Mouse (Mus musculus) gastrocnemius, adult 8-10 months (tissue): ENCODE measurements around the gene Insl3. TPM values are rescaled to one million over a fixed set of nuclear protein-coding genes. Genes with fewer than 3 reads are reported as not detected.
A peak's percentile ranks its signal among the peaks of the same experiment; 100 is the strongest.

Experiments used
- DNase-seq, 2 experiments: peaks; one replicate each; pipeline ENCODE4 v3.0.0; 2022; ENCODE audit warnings: low spot score in 2 of 2
- total RNA-seq, 4 experiments: library from RNA; stranded (reverse); gene quantifications; 2 replicates each; pipeline ENCODE4 v1.2.4; 2022

Insl3 gene
- total RNA-seq: under 1 TPM in 1 of 4 experiments, not detected in 3; 0.54 TPM

DNA sequence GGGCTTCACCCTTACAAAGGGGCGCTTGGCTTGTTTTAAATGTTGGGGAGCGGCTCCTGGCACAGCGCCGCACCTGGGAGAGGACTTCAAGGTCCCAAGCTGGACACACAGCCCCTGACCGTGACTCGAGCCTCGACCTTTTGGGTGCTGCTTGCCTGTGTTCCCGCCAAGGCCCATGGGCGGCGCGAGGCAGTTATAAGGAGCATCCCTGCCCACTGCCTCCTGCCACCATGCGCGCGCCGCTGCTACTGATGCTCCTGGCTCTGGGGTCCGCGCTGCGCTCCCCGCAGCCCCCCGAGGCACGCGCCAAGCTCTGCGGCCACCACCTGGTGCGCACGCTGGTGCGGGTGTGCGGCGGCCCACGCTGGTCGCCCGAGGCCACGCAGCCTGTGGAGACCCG, at the start of gene Insl3:
TSS of gene Insl3 (plus strand) at position 187 of the 400 bp plus-strand sequence.
- DNase-seq: no peak

DNA sequence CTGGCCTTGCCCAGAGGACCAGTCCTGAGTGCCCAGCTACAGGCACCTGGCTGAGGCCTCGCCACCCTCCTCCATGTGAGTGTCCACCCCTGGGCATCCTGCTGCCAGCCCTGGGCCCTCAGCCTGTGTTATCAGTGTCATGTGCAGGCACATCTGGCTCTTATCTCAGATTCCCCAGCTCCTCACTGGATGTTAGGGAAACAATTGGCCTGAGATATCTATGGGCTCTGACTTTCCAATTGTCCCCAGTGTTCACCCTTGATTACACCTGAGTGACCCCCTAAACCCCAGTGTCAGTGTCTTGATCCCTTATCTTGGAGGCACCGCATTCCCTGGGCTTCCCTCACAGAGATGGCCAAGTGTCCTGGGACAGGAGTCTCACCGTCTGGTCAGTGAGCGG, 49.7 kb upstream of the Insl3 start:
- no peak for DNase-seq

DNA sequence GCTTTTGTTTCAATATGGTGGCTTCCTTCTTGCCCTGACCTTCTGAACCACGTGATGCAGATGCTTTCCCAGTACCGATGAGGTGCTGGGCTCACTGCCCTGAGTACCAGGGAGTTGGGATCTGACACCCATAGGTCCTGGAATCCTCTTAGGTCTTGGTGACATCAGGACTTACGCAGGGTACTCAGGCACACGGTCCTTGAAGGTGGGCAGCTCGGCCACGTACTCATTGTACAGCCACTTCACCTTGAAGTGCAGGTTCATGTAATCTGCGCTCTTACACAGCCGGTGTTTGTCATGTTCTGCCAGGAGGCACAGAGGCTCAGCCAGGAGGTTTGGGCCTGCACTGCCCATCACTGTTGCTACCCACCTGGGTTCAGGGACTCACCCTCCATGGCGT, 43.5 kb upstream of the Insl3 start:
- DNase-seq: no peak

DNA sequence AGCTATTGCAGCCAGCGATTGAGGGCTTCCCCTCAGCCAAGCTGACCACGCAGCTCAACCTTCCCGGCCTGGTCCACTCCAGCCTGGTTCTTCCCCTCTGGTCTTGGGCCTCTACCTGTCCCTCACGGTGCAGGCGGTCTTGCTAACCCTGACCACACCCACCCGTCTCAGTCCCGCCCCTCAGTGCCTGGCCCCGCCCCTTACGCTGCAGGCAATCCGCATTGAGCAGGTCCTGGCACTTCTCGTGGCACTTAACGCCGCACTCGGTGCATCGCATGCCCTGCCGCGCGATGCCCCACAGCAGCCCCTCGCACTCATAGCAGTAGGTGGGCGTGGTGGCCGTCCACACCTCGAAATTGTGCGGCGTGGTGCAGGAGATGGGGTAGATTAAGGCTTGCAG, 34.4 kb upstream of the Insl3 start:
- DNase-seq: no peak

DNA sequence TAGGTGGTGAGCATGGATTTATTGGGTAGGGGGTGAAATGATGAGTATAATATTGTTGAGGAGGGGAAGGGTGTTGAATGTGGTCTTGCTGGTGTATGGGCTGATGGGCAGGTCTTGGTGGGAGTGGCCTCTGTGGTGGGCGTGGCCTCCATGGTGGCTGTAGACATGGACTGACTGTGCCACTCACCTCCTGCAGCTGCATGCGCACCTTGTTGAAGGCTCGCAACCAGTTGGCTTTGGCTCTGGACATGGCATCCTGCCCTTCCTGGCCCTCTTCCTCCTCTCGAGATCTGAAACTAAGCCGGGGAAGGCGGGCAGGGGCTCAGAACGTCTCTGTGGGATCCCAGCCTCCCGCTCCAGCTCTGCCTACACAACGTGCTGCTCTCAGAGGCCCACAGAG, 31.2 kb upstream of the Insl3 start:
- DNase-seq: no peak

DNA sequence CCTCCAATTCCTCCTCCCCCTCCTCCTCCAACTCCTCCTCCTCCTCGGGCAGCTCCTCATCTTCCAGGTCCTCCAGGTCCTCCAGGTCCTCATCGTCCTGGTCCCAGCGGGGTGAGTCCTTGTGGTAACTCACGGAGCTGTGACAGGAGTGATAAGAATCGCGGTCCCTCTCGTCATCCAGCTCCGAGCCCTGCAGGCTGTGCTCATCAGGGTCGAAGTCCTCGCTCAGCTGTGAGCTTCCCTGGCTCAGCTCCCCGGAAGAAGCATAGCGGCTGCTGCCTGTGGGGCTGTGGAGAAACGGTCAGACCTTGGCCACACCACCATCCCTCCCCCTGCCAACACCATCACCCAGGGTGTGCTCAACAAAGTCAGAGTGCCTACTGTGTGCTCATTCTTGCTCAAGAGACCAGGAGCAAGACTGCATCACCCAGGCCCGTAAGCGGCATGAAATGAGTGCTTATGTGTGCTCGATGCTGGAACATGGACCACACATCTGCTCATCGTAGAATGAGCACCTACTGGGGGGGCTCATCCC, 30.4 kb upstream of the Insl3 start:
- DNase-seq: no peak

DNA sequence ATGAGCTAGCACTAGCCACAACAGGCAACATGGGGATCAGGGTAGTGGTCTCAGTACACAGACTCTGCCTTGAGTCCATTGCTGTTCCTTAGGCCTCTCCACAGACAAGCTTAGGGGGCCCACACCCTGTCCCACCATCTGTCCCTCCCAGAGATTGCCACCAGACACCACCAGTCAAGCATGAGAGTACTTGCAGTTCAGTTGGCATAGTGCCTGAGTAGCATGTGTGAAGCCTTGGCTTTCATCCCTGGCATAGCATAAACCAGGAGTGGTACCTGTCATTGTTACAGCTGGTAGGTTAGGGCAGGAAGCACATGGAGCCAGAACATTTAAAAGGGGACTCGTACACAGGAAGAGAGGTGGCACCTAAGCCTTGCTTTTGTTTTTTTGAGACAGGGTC, 29.3 kb upstream of the Insl3 start:
- no peak for DNase-seq

DNA sequence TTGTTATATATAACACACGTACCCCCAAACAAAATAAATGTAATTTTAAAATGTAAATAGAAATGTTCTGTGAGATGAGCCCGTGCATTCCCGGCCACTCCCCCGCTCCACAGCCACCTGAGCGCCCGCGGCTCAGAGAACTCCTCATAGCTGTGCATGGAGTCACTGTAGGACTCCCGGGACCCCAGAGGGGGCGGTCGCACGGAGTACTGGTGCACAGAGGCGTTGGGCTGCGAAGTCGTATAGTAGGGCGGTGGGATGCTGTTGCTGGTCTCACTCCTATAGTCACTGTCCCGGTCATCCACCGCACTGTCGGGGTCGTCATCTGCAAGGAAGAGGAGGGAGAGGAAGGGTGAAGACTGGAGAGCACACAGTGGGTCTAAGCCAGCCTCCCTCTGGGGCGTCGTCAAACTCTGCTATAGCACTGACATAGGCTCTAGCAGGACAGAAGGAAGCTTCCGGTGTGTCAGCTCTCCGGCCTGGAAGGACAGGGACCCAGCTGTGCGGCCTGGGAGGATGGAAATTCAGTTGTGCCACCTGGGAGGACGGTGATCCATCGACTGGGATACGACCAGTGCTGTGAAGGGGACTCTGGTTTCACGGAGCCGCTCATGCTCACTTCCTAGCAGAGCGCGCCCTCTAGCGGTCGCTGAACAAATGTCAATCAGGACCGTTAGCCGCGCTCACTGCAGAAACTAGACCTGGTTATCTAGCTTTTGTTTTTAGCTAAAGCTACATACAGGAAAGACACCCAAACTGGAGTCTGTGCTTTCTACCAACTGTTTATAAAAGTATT, 28.5 kb upstream of the Insl3 start:
- DNase-seq: peak; percentile 58 to 59

DNA sequence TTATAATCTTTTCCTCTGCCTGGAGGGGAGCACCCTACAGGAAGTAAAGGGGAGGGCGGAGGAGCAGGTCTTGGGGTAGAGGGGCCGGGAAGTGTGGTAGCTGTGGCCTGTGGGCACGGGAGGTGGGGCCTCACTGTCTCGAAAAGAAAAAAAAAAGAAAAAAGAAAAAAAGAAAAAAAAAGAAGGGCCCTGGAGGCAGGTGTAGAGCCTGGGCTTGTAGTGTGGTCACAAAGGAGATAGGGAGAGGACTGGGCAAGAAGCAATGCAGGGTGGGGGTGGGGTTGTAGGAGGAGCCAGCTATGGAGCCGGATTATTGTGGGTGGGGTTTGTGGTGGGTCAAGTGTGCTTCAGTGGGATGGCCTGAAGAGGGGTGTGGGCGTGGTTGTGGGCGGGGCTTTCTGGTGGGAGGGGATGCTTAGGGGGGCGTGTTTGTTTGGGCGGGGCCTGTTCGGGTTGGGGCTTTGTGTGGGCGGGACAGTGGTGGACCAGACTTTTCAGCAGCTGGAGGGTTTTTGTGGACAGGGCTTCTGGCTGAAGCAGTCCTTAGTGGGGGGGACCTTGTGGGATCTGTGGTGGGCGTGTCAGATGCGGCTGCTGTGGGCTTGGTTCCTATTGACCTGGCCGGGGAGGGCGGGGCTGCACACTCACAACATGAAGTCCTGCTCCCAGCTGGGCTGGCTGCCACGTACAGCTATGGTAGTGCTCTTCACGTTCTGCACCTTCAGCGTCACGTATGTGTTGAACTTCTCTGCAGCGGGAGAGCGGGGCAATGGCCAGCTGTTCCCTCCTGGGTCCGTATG, 23.5 kb upstream of the Insl3 start:
- DNase-seq: no peak

DNA sequence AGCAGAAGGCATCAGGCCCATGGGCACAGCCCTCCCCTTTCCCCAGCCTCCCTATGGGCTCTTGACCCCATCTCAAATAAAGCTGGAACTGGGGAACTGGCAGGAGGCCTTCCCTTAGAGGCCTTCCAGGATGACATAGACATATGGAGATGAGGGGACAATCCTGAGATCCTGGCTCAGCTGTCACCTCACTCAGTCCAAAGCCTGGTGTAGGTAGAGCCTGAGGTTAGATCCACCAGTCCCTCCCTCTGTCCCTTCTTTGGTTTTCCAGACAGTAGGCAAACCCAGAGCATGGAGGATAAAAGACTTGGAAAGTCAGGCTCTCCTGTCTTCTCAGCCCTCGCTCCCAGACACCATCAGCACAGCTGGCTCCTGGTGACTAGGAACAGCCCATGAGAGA, 22.2 kb upstream of the Insl3 start:
- no peak for DNase-seq

DNA sequence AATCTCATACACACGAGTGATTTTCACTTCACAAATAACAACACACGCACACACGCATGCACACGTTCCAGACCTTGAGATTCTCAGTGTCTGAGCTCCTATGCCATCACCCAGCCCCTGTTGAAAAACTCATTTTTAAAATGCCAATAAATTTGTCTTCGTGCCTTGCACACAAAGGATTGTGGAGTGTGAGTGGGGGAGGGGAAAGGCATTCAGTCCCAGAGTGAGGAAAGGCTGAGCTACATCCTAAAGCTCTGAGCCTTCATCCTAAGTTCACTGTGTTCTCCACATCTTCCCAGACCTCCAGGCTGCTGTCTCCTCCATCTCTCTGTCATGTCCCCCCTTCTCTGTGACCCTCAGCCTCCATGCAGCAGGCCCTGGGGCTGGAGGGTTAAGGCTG, 21.8 kb upstream of the Insl3 start:
- no peak for DNase-seq

DNA sequence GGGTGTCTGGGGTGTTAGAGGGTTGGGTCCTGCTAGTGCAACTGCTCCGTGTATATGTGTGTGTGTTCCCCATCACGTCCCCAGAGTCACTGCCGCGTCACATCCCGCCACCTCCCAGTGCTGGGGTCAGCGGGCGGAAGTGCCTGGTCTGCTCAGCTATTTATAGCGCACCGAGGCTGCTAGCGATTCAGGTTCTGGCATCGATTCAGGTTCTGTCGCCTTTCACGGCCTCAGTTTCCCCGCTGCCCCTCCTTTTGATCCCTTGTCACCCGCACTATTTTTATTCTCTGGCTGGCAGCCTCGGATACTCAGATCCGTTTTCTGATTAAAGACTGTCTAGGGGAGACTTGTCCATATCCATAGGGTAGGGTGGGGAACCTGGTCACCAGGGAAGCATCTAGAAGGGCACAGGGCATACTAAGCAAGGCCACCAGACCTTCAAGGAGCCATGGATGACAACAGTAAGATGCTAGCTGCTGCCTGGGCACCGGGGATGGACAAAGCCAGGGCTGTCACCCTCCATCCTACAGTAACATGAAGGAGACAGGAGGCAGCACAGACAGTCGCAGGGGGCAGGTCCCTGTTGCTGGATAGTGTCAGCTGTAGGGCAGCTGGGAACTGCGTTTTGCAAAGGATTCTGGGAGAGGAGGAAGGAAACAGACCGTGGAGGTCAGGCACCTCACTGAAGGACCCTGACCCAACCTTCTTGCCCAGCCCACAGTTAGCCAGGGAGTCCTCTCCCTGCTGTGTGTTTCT, 20.6 kb upstream of the Insl3 start:
- no peak for DNase-seq

DNA sequence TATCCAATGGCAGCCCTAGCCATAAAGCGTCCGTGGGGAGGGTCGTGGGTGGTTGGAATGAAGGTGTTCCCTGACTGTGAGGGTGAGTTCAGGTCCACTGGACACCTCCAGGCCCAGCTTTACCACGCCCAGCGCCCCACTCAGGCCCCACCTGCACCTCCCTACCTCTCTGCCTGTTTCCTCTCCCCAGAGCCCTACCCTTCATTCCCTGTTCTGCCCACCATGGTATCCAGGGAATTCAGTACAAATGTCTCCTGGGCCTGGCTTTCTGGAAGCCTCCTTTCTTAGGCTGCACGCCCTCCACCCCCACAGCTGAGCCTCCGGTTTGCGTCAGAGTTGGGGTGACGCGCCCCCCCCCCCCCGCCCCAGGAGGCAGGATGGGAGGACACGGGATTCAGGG, 18.8 kb upstream of the Insl3 start:
- no peak for DNase-seq

DNA sequence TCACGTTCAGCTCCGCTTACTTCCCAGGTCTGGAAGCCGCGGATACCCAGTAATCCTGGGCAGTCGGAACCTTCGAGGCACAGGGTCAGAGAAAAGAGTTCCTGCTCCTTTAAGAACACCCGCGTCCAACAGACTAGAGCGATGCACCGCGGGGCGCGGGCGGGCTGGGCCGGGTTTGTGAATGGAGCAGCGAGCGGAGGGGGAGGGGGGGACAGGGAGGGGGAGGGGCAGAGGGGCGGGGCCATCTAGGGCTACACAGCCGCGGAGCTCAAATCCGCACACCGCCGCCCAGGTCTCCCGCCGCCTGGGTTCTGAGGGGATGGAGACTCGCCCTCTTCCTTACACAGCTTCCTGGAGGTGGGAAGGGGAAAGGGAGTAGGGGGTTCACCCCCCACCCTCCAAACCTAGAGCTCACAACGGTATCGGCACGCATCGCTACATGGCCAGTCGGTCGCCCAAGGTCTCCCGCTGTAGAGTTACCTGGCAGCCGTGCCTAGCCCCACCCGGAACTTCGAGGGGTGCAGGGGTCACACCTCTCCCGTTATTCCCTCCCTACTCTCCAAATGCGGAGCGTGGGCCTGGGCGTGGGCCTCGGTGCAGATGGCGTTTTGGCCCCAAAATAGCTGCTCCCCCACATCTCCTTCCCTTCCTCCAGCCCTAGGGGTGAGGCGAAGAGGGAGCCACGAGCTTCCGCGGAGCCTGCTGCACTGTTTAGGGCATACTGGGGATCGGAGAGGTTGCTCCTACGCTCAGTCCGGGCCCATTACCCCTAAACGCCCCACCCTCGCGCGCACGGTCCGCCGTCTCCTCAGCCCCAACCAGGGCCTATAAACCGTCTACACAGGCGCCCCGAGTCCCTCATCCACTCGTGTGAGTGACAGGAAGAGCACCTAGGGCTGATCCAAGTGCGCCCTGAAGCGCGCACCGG, 18.1 kb upstream of the Insl3 start:
- no peak for DNase-seq

DNA sequence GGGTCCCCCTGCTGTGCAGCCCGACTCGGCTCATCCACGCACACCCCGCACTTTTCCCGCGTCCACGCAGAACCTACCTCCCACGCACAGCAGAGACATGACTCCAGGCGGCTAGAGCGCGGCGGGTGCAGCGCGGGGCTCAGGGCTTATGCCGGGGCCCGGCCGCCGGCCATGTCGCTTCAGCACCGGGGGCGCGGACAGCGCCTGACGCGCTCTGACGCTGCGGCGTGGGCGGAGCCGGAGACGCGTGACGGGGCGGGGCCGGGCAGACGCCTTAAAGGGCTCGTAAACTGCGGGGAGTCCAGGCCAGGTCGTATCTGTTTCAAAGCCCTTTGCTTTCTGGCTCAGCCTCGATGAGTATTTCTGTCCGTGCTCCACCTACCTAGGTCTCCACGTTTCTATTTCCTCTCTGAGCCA, 17.5 kb upstream of the Insl3 start, which contains the start of gene Unc13a:
TSS of gene Unc13a (minus strand) at position 209 of the 417 bp plus-strand sequence.
- peak; percentile 81 to 83 for DNase-seq

DNA sequence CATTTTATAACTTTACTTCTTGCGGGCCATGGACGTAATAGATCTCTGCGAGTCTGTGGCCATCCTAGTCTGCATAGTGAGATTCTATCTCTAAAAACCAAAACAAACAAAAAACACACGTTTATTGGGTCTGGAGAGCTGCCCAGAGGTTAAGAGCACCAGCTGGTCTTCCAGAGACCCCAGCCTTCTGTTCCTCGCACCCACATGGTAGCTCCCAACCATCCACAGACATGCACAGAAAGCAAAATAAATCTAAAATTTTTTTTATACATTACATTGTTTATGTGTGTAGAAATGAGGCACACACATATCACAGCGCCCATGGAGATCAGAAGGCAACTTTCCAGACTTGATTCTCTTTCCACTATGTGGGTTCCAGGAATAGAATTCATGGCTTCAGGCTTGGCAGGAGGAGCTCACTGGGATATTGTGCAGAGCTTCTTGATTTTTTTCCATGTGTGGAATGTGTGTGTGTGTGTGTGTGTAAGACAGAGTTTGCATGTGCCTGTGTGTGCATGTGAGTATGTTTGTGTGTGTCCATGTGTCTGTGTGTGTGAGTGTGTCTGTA, 16.8 kb upstream of the Insl3 start:
- DNase-seq: no peak

DNA sequence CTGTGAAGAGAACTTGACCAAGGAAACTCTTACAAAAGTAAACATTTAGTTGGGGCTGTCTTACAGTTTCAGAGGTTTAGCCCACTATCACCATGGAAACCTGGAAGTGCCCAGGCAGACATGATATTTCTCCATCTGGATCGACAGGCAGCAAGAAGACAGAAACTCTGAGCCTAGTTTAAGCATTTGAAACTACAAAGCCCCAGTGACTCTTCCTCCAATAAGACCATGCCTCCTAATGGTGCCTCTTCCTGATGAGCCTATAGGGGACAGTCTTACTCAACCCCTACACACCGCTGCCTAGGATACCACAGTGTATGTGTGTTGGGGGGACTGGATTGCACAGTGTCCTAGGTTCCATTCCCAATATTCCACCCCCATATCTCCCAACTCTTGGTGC, 14.9 kb upstream of the Insl3 start:
- no peak for DNase-seq

DNA sequence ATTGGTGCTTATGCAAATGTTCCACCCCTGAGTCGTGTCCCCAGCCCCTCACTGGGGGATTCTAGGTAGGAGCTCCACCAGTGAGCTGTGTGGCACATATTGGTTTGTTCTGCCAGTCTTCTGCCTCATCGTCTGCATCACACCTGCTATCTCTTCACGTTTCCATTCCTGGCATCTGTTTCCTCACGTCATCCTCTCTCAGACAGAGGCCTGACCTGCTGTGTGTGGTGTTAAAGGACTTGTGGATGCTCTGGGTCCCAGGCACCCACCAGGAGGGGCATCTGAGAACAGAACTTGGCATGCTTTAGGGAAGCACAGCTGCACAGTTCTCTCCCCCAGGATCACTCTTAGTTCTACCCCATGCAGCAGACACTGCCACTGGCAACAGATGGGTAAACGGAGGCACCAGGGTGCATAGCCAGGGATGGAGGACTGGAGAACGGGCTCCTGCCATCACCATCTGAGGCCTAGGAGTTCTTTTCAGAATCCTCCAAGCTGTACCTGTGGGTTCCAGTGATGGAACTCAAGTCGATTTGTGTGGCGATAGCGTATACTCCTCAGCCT, 13.5 kb upstream of the Insl3 start:
- no peak for DNase-seq

DNA sequence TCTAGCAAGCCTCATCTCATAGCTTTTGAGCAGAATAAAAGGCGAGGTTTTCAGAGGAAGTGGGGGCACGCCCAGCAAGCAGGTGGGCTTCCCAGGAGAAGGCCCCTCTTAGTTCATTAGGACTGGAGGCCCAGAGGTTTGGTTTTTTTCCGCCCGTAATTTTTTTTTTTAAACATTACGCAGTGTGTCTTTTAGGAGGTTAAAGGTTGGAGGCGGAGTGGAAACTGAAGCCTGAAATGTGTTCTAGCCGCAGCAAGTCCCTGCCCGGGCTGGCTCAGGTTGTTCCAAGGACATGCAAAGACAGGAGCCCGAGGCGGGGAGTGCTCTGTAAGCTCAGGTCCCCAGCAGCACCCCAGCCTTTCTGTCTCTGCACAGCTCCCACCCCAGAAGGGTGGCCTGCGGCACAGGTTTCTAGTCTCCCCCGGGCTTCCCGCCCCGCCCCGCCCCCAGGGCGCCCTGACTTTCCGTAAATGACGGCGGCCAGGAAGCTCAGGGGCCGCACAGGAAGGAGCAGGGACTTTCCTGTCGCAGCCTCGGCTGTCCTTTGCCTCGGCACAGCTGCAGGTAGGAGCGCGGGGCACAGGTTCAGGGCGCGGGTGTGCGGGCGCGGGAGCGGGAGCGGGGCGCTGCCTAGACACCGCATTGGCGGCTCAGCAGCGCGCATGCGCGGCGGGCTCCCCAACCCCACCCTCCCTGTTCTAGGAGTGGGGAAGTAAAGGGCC, 12.8 kb upstream of the Insl3 start, which contains the start of gene Jak3:
TSS of gene Jak3 (plus strand) at position 277 of the 722 bp plus-strand sequence.
- DNase-seq: no peak
